Mouse (Mus musculus): ENCODE data around the gene Mfsd4b3. TPM values are rescaled to one million over a fixed set of nuclear protein-coding genes. Genes with fewer than 3 reads are reported as not detected.

Mfsd4b3 gene
- 2.8 and 3.6 TPM in 2 replicates for polyA plus RNA-seq (2015; fragmentation: Nextera tagmentation; extraction: Ambion mirVana)

DNA sequence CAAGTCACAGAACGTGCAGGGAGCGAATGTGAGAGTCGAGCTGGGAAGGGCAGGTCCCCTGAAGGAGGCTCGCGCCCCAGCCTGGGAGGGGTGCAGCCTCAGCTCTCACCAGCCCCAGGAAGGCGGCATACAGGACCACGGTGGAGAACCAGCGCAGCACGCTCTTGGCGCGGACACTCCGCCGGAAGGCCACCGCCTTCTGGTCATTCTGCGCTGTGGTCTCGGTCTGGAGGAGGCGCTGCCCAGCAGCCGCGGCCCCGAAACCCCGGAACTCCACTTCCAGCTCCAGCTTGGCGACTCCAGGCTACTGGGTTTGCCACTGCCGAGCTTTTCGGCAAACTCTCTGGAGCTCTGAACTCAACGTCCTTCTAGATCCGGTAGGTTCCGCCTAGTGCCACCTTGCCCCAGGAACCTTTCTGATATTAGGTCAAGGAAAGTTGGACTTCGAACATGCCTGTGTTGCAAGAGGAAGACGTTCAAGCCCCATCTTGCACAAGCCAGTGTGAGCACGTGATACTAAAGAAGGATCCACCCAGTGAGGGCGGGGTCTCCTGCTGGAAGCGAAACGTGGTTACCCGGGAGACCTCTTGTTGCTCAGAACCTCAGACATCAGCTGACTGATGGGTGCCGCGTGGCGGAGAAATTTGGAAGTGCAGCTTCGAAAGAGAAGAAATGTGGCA lies at the start of gene Mfsd4b3:
Gene Mfsd4b3 (minus strand): TSS at position 393 of the 680 bp plus-strand sequence.

DNA sequence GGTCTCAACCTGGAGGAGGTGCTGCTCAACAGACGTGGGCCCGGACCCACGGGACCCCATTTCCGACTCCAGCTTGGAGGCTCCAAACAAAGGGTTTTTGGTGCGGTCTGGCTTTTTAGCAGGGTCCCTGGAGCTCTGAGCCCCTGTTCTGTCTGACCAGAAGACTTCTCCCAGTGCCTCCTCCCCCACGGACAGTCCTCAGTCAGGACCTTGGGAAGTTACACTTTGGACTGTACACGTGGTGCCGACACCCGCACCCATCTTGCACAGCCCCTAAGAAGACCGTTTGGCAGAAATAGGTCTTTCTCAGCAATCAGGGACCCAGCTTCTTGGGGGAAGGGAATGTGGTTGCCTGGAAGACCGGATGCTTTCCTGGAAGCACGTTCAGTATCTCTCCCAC lies 26.5 kb upstream of the Mfsd4b3 start, which contains the start of gene Mfsd4b5:
Gene Mfsd4b5 (minus strand): TSS at position 181 of the 400 bp plus-strand sequence.

DNA sequence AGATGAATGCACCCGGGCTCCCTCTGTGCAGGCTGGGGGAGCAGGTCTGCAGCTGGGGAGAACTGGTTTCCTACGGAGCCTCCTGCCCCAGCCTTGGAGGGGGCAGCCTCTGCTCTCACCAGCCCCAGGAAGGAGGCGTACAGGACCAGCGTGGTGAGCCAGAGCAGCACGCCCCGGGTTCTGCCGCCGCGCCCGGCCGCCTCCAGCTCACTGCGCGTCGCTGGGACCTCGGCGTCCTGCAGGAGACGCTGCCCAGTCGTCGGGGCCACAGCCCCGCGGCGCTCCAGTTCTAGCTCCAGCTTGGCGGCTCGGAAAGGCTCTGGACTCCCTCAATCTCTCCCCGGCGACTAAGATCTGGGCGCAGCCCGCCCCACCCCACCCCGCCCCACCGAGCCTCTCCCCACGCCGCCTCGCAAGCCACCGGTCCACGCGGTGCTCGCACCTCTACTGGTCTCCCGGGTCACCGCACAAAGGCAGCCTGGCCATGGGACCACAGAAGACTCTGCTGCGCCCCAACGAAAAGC lies 33.3 kb downstream of the Mfsd4b3 start, which contains the start of gene Mfsd4b2:
Gene Mfsd4b2 (minus strand): TSS at position 308 of the 524 bp plus-strand sequence.

DNA sequence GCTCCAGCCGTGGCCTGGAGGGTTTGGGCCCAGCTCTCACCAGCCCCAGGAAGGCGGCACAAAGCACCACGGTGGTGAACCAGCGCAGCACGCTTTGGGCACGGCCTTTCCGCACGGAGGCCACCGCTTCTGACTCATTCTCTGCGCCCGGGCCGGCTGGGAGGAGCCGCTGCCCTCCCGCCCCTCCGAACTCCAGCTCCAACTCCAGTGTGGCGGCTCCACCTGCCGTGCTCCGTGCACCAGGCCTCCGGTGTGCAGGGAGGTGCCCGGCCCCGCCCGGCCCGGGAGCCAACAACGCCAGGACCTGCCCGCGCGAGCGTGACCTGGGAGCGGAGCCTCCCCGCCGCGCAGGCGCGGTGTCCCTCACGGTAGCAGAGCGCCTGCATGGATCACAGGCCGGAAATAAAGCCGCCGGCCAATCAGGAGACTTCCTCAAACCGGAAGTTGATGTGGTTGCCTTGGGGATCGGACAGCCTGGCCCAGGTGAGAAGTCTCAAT lies 61.0 kb downstream of the Mfsd4b3 start, which contains the start of gene Mfsd4b4:
Gene Mfsd4b4 (minus strand): TSS at position 365 of the 498 bp plus-strand sequence.

Other genes with a start within 250 kb of the Mfsd4b3 start
- 8.1 and 11.3 TPM in 2 replicates for gene Rev3l, start 228.0 kb downstream of the Mfsd4b3 start, polyA plus RNA-seq (2015; fragmentation: Nextera tagmentation; extraction: Ambion mirVana)
- 2.8 and 2.9 TPM in 2 replicates for gene Mfsd4b4, start 60.9 kb downstream of the Mfsd4b3 start, polyA plus RNA-seq (2015; fragmentation: Nextera tagmentation; extraction: Ambion mirVana)
- gene Mfsd4b2, start 33.2 kb downstream of the Mfsd4b3 start, polyA plus RNA-seq (2015; fragmentation: Nextera tagmentation; extraction: Ambion mirVana), result not detected in 2 replicates
- gene Mfsd4b5, start 26.5 kb upstream of the Mfsd4b3 start, polyA plus RNA-seq (2015; fragmentation: Nextera tagmentation; extraction: Ambion mirVana), result 0.30 and 0.33 TPM in 2 replicates
- gene Mfsd4b1, start 65.1 kb upstream of the Mfsd4b3 start, polyA plus RNA-seq (2015; fragmentation: Nextera tagmentation; extraction: Ambion mirVana), result 0.56 and 1.2 TPM in 2 replicates
- 12.0 and 15.3 TPM in 2 replicates for gene Slc16a10, start 182.1 kb upstream of the Mfsd4b3 start, polyA plus RNA-seq (2015; fragmentation: Nextera tagmentation; extraction: Ambion mirVana)

All from skeletal muscle tissue, postnatal 0 days (tissue).